Mouse (Mus musculus) lung, postnatal 0 days (tissue): ENCODE measurements around the gene Vash2. TPM values are rescaled to one million over a fixed set of nuclear protein-coding genes. Genes with fewer than 3 reads are reported as not detected.

Experiments used
- ATAC-seq: fragments of 200-750 bp; cut with Nextera tagmentation; 2 replicates; pipeline ENCODE4 v1.8.0; 2017; ENCODE audit warnings: moderate library complexity
- DNase-seq: peaks from one replicate; pipeline ENCODE4 v3.0.0-alpha.2; 2016; ENCODE audit warnings: low spot score
- H3K27ac ChIP-seq: fragments of 300-500 bp; sonication (generic); 2 replicates; pipeline ENCODE4 v1.5.1; 2014; ENCODE audit warnings: antibody characterized with exemption, mild to moderate bottlenecking, low read length, mixed read lengths
- H3K27me3 ChIP-seq: fragments of 300-500 bp; sonication (generic); replicated peaks from 2 replicates; pipeline ENCODE4 v1.6.1; 2014; ENCODE audit warnings: low read length, mixed read lengths; ENCODE audit not compliant: insufficient read depth
- H3K36me3 ChIP-seq: fragments of 300-500 bp; sonication (generic); 2 replicates; pipeline ENCODE4 v1.6.1; 2014; ENCODE audit warnings: low read length, mixed read lengths; ENCODE audit not compliant: insufficient read depth
- H3K4me1 ChIP-seq: fragments of 300-500 bp; sonication (generic); 2 replicates; pipeline ENCODE4 v1.6.1; 2014; ENCODE audit warnings: antibody characterized with exemption, low read depth, low read length, mixed read lengths; ENCODE audit not compliant: insufficient read depth
- H3K4me2 ChIP-seq: fragments of 300-500 bp; sonication (generic); replicated peaks from 2 replicates; pipeline ENCODE4 v1.6.1; 2014; ENCODE audit warnings: low read depth, mild to moderate bottlenecking, low read length, moderate library complexity, mixed read lengths
- H3K4me3 ChIP-seq: fragments of 300-500 bp; sonication (generic); 2 replicates; pipeline ENCODE4 v1.5.1; 2014; ENCODE audit warnings: low read depth, low read length
- H3K9ac ChIP-seq: fragments of 300-500 bp; sonication (generic); replicated peaks from 2 replicates; pipeline ENCODE4 v1.6.1; 2014; ENCODE audit warnings: low read depth, mild to moderate bottlenecking
- H3K9me3 ChIP-seq: fragments of 300-500 bp; sonication (generic); 2 replicates; pipeline ENCODE4 v1.6.1; 2016; ENCODE audit warnings: low read length, mixed read lengths
- CTCF ChIP-seq: IDR thresholded peaks from 2 replicates; pipeline ENCODE4 v1.5.1; 2016; ENCODE audit warnings: antibody characterized with exemption, mild to moderate bottlenecking
- EP300 ChIP-seq: IDR thresholded peaks from 2 replicates; pipeline ENCODE4 v1.6.1; 2016; ENCODE audit warnings: antibody characterized with exemption, mild to moderate bottlenecking, control low read depth
- WGBS: fragments of 180-500 bp; shearing (Covaris S2); extraction: QIAGEN DNeasy Blood & Tissue Kit; methylation state at CpG from one replicate; pipeline ENCODE4 v1.1.7; 2014; 5-methylcytosine and 5-hydroxymethylcytosine counted together
- polyA plus RNA-seq: library from polyadenylated mRNA; unstranded; fragments of >200 nt; fragmentation: Nextera tagmentation; extraction: Ambion mirVana; gene quantifications from 2 replicates; pipeline ENCODE4 v1.2.1, GENCODE M21; 2015

Vash2 gene
- polyA plus RNA-seq, 1 experiment from 2014 or later: 4.2 TPM

GRCm38 (mm10) chr1:190971708-190972610 lies 7.1 kb downstream of the Vash2 start:
- Histone ChIP-seq H3K9ac (no peak overlapping the region), H3K27me3 (no peaks in the 10 kb centered on the region), H3K4me1 (no peaks in the 10 kb centered on the region), H3K9me3 (no peaks in the 10 kb centered on the region), H3K4me2 (no peak overlapping the region), H3K36me3 (no peaks in the 10 kb centered on the region), H3K27ac (no peak overlapping the region), H3K4me3 (no peak overlapping the region)
- TF ChIP-seq EP300: no peak
- no peak for DNase-seq
- no peak for ATAC-seq
- WGBS: 74% methylated on average over 14 of the region's 14 CpGs

DNA sequence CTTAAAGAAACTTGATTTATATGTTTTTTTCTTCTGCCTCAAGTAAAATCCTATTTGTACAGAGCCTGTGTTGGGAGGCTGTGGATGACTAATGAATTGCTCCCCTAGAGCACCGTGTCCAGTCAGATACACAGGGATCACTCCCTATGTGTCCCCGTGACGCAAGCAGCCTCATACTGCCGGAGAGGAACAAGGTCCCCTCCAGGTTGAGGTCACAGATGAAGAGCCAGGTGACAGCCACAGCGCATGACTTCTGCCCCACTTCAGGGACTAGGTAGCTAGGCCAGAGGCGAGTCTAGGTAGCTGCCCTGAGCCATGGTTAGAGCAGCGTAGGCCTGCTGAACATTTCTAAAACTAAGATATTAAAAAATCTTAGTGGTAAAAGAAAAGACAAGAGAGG lies 11.1 kb downstream of the Vash2 start:
- H3K27ac ChIP-seq: no peak overlapping the region
- H3K9me3 ChIP-seq: no peaks in the 10 kb centered on the region
- no peak for TF ChIP-seq CTCF
- TF ChIP-seq EP300: no peak
- ATAC-seq: no peak
- H3K4me3 ChIP-seq: no peak overlapping the region
- no peak for DNase-seq
- H3K9ac ChIP-seq: no peak overlapping the region
- no peaks in the 10 kb centered on the region for H3K4me1 ChIP-seq
- 87% methylated on average over 7 of the region's 7 CpGs for WGBS
- no peaks in the 10 kb centered on the region for H3K36me3 ChIP-seq
- no peaks in the 10 kb centered on the region for H3K27me3 ChIP-seq
- no peak overlapping the region for H3K4me2 ChIP-seq

- Histone ChIP-seq H3K27me3 (no peaks in the 10 kb centered on the region), H3K36me3 (no peaks in the 10 kb centered on the region), H3K27ac (no peak overlapping the region), H3K4me3 (no peak overlapping the region), H3K4me1 (no peaks in the 10 kb centered on the region), H3K9me3 (no peaks in the 10 kb centered on the region), H3K4me2 (no peak overlapping the region), H3K9ac (no peak overlapping the region)
- 54% methylated on average over 15 of the region's 15 CpGs for WGBS
- TF ChIP-seq CTCF: no peak
- no peak for TF ChIP-seq EP300
- DNase-seq (no peak), ATAC-seq (no peak)
Measured at GRCm38 (mm10) chr1:190964992-190965780, 13.9 kb downstream of the Vash2 start.

DNA sequence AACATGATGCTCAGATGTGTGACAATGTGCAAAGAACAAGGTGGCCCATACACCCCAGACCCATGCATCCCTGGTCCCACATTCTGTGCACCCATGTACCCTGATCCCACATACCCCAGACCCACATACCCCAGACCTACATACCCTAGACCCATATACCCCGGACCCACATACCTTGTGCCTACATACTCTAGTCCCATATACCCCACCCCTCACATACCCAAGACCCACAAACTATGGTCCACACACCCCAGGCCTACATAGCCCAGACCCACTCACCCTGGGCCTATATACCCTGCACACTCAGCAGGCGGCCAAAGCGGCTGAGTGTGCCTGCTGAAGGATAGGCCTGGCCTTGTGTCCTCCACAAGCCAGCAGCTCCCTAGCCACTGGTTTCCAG lies 16.3 kb downstream of the Vash2 start:
- ATAC-seq: no peak

GRCm38 (mm10) chr1:190958821-190959220 lies 20.3 kb downstream of the Vash2 start:
- Histone ChIP-seq H3K4me1 (no peaks in the 10 kb centered on the region), H3K4me3 (no peak overlapping the region), H3K27ac (no peak overlapping the region), H3K36me3 (no peaks in the 10 kb centered on the region), H3K9ac (no peak overlapping the region), H3K9me3 (no peaks in the 10 kb centered on the region), H3K27me3 (no peaks in the 10 kb centered on the region), H3K4me2 (no peak overlapping the region)
- TF ChIP-seq CTCF (no peak), EP300 (no peak)
- ATAC-seq (no peak), DNase-seq (no peak)
- WGBS: 70% methylated on average over 5 of the region's 5 CpGs

More for the DNA sequence above, 16.3 kb downstream of the Vash2 start:
- WGBS: 94% methylated on average over 3 of the region's 3 CpGs
- H3K27me3 ChIP-seq: no peaks in the 10 kb centered on the region
- no peak overlapping the region for H3K9ac ChIP-seq
- no peaks in the 10 kb centered on the region for H3K4me1 ChIP-seq
- no peaks in the 10 kb centered on the region for H3K36me3 ChIP-seq
- no peak overlapping the region for H3K4me3 ChIP-seq
- H3K4me2 ChIP-seq: no peak overlapping the region
- TF ChIP-seq CTCF (no peak), EP300 (no peak)
- no peak for DNase-seq
- H3K27ac ChIP-seq: no peak overlapping the region
- no peaks in the 10 kb centered on the region for H3K9me3 ChIP-seq

GRCm38 (mm10) chr1:190953009-190953408 lies 26.1 kb downstream of the Vash2 start:
- no peaks in the 10 kb centered on the region for H3K27me3 ChIP-seq
- no peak overlapping the region for H3K4me3 ChIP-seq
- 75% methylated on average over 3 of the region's 3 CpGs for WGBS
- peaks cover 2% of the 10 kb centered on the region; the same call in 1 of the 2 replicates for H3K36me3 ChIP-seq
- no peaks in the 10 kb centered on the region for H3K9me3 ChIP-seq
- DNase-seq (no peak), ATAC-seq (no peak)
- no peaks in the 10 kb centered on the region for H3K4me1 ChIP-seq
- no peak overlapping the region for H3K4me2 ChIP-seq
- H3K27ac ChIP-seq: no peak overlapping the region
- TF ChIP-seq EP300: no peak
- TF ChIP-seq CTCF: no peak
- no peak overlapping the region for H3K9ac ChIP-seq
